In the genomic region with DNA sequence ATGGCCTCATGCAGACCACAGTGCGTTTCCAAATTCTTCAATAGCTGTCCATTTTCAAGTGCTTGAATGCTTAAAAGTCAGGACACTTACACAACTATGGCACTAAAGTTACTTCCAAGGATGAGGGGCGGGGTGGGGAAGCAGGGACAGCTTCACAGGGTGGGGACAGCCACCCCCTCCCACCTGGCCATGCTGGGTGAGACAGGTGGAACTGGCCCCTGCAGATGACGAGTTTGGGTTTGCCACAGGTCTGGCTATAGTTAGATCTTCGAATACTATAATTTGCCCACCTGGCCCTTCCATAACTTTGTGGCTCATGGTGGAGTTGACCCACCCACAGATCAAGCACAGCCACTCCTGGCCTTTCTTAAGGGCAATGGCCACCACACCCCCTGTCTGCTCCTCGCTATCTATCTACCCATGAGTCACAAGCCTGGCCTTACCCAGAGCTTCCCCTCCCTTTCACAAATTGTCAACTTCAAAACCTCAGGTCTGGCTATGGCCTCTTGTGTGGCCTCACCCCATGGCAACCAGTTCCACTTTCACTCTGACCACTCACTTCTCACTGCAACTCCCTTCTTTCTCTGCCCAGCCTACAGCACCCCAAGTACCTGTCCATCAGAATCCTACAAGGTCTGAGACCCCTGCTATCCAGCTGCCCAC, we compare ENCODE assay signal across 13 mouse cellular contexts. TPM values are rescaled to one million over a fixed set of nuclear protein-coding genes. Genes with fewer than 3 reads are reported as not detected.
DNase-seq lines count a peak whose midpoint lies in the region; ATAC-seq lines count a peak whose summit lies in the region.
"Had no signal": no experiment of that assay in that cellular context is flagged by ENCODE, and none has a peak within 500 bp of the region (broad histone marks: within the 10 kb centered on the region; RNA-seq: fewer than 3 reads in every experiment).

No protein-coding gene starts in this region.

- no peak overlapping the region for H3K4me2 ChIP-seq in kidney, embryonic 14.5 days (replicated peaks; ENCODE audit: low read depth, low read length)
- H3K4me2 ChIP-seq in intestine, embryonic 14.5 days (ENCODE audit: low read length): no peak overlapping the region
- H3K4me2 ChIP-seq: heart, embryonic 11.5 days; neural tube, embryonic 12.5 days had no signal

- H3K4me1 ChIP-seq in kidney, embryonic 14.5 days (ENCODE audit: control insufficient read depth, insufficient read depth, low read length): 0 out of 2 replicates have a peak, but pooled peaks cover 7% of the 10 kb centered on the region
- peaks cover 15% of the 10 kb centered on the region; the same call in 1 of the 2 replicates for H3K4me1 ChIP-seq in intestine, embryonic 14.5 days (replicated peaks; ENCODE audit: control insufficient read depth, insufficient read depth, low read length)

- ATAC-seq in kidney, embryonic 14.5 days (ENCODE audit: low FRiP score, low TSS enrichment): peak; percentile 17; the same call in 1 of the 2 replicates
- peak; percentile 68; the same call in 1 of the 2 replicates for ATAC-seq in intestine, embryonic 14.5 days (replicated peaks; ENCODE audit: low FRiP score, low TSS enrichment, low read depth)
- peak; percentile 66 for ATAC-seq in megakaryocyte-erythroid progenitor cell, adult 5-6 weeks (replicated peaks; ENCODE audit: low FRiP score, low TSS enrichment, poor library complexity, severe bottlenecking)

- no peak for DNase-seq in kidney, postnatal 14 days
- peak; percentile 61 for DNase-seq in A20 (ENCODE audit: low read depth, low spot score)
- no peak for DNase-seq in intestine, embryonic 14.5 days (ENCODE audit: low spot score)
- no peak for DNase-seq in layer of hippocampus, adult 18-20 months (ENCODE audit: low spot score in 2 of 2)
- DNase-seq in embryo, embryonic 10 days (ENCODE audit: low spot score): no peak
- DNase-seq in left cerebral cortex, postnatal 4 days: no peak
- DNase-seq: kidney, adult 8-10 months; layer of hippocampus, adult 9-11 months had no signal

- no peak overlapping the region for H3K4me3 ChIP-seq in kidney, embryonic 14.5 days (ENCODE audit: low read length)
- H3K4me3 ChIP-seq in intestine, embryonic 14.5 days (ENCODE audit: low read depth, low read length): no peak overlapping the region
- H3K4me3 ChIP-seq: neural tube, embryonic 12.5 days had no signal

- no peak overlapping the region for H3K27ac ChIP-seq in kidney, embryonic 14.5 days (ENCODE audit: low read depth, low read length)
- H3K27ac ChIP-seq in intestine, embryonic 14.5 days (ENCODE audit: low read depth): no peak overlapping the region
- H3K27ac ChIP-seq: macrophage; neural tube, embryonic 12.5 days had no signal

- no peaks in the 10 kb centered on the region for H3K9me3 ChIP-seq in kidney, embryonic 14.5 days (ENCODE audit: control insufficient read depth, low read length)
- H3K9me3 ChIP-seq in intestine, embryonic 14.5 days (ENCODE audit: control insufficient read depth, low read length): no peaks in the 10 kb centered on the region
- H3K9me3 ChIP-seq: neural tube, embryonic 12.5 days had no signal

- H3K27me3 ChIP-seq in kidney, embryonic 14.5 days (ENCODE audit: control insufficient read depth, insufficient read depth, low read length): no peaks in the 10 kb centered on the region
- no peaks in the 10 kb centered on the region for H3K27me3 ChIP-seq in intestine, embryonic 14.5 days (replicated peaks; ENCODE audit: control insufficient read depth, insufficient read depth, low read length)
- H3K27me3 ChIP-seq: neural tube, embryonic 12.5 days had no signal

- no peak overlapping the region for H3K9ac ChIP-seq in kidney, embryonic 14.5 days (ENCODE audit: low read depth, low read length)
- no peak overlapping the region for H3K9ac ChIP-seq in intestine, embryonic 14.5 days (ENCODE audit: low read length)
- H3K9ac ChIP-seq: neural tube, embryonic 12.5 days had no signal

- H3K36me3 ChIP-seq in kidney, embryonic 14.5 days (ENCODE audit: control insufficient read depth, insufficient read depth, low read length): no peaks in the 10 kb centered on the region
- no peaks in the 10 kb centered on the region for H3K36me3 ChIP-seq in intestine, embryonic 14.5 days (ENCODE audit: control insufficient read depth, insufficient read depth, low read length)
- H3K36me3 ChIP-seq: neural tube, embryonic 12.5 days had no signal

- 85% methylated on average over 5 of the region's 5 CpGs for WGBS in kidney, embryonic 14.5 days
- WGBS in intestine, embryonic 14.5 days: 84% methylated on average over 5 of the region's 5 CpGs

- intact Hi-C loops in left cerebral cortex, postnatal 4 days (cut with DNase I): no loop called here

RNA-seq across cellular contexts. Expression of a gene that starts 16.2 kb away (rescaled TPM):
- 13.5 and 18.6 TPM in 2 replicates for polyA plus RNA-seq in kidney, embryonic 14.5 days (2014; fragmentation: Nextera tagmentation; extraction: Ambion mirVana)
- polyA plus RNA-seq in intestine, embryonic 14.5 days (2014; fragmentation: Nextera tagmentation; extraction: Ambion mirVana): 14.2 and 14.6 TPM in 2 replicates
- total RNA-seq in megakaryocyte-erythroid progenitor cell, adult 5-6 weeks (2014; fragmentation: Nextera tagmentation): 15.2 and 19.6 TPM in 2 replicates
- 11.0 and 12.1 TPM in 2 replicates for total RNA-seq in megakaryocyte-erythroid progenitor cell, adult 5-6 weeks (2017)
- total RNA-seq in layer of hippocampus, adult 18-20 months (2021): 1 to 10 TPM; 7.3 to 9.4 TPM
- total RNA-seq in left cerebral cortex, postnatal 4 days (2021): 1 to 10 TPM; 8.0 to 8.3 TPM

Comparison
In these comparisons a context has a peak if more than half of its experiments do, and no peak if none do; other contexts are left out.
1. ATAC-seq: peak in every context shown above with its lines; median percentile 68 in intestine, embryonic 14.5 days; 66 in megakaryocyte-erythroid progenitor cell, adult 5-6 weeks; 17 in kidney, embryonic 14.5 days.